Mouse (Mus musculus) kidney, postnatal 0 days (tissue): Measurements from ENCODE around the gene Dnase1l2. TPM values are rescaled to one million over a fixed set of nuclear protein-coding genes. Genes with fewer than 3 reads are reported as not detected.
"Not testable (repeated sequence)": the region's sequence is repeated elsewhere in the genome, so short reads cannot be mapped to it uniquely, and the experiment has no call there.

Experiments
- ATAC-seq: fragments of 200-750 bp; cut with Nextera tagmentation; replicated peaks from 2 replicates; pipeline ENCODE4 v1.8.0; 2017; ENCODE audit warnings: low read depth, moderate number of reproducible peaks, moderate TSS enrichment, moderate library complexity; ENCODE audit not compliant: low FRiP score
- DNase-seq: peaks from one replicate; pipeline ENCODE4 v3.0.0-alpha.2; 2016; ENCODE audit warnings: low spot score
- H3K27ac ChIP-seq: fragments of 300-500 bp; sonication (generic); 2 replicates; pipeline ENCODE4 v1.5.1; 2014; ENCODE audit warnings: mild to moderate bottlenecking
- H3K27me3 ChIP-seq: fragments of 300-500 bp; sonication (generic); 2 replicates; pipeline ENCODE4 v1.6.1; 2014; ENCODE audit warnings: low read length, mixed read lengths; ENCODE audit not compliant: insufficient read depth
- H3K36me3 ChIP-seq: fragments of 300-500 bp; sonication (generic); 2 replicates; pipeline ENCODE4 v1.6.1; 2014; ENCODE audit warnings: low read length, mixed read lengths; ENCODE audit not compliant: insufficient read depth
- H3K4me1 ChIP-seq: fragments of 300-500 bp; sonication (generic); replicated peaks from 2 replicates; pipeline ENCODE4 v1.6.1; 2014; ENCODE audit warnings: antibody characterized with exemption, low read length, mixed read lengths; ENCODE audit not compliant: insufficient read depth
- H3K4me2 ChIP-seq: fragments of 300-500 bp; sonication (generic); 2 replicates; pipeline ENCODE4 v1.6.1; 2014; ENCODE audit warnings: mild to moderate bottlenecking, low read length, moderate library complexity, mixed read lengths
- H3K4me3 ChIP-seq: fragments of 300-500 bp; sonication (generic); replicated peaks from 2 replicates; pipeline ENCODE4 v1.5.1; 2014; ENCODE audit warnings: low read depth, low read length
- H3K9ac ChIP-seq: fragments of 300-500 bp; sonication (generic); 2 replicates; pipeline ENCODE4 v1.6.1; 2014; ENCODE audit warnings: low read depth, low read length
- H3K9me3 ChIP-seq: fragments of 300-500 bp; sonication (generic); replicated peaks from 2 replicates; pipeline ENCODE4 v1.6.1; 2016; ENCODE audit warnings: low read length, inconsistent platforms, mixed read lengths
- CTCF ChIP-seq: IDR thresholded peaks from 2 replicates; pipeline ENCODE4 v1.5.1; 2016; ENCODE audit warnings: antibody characterized with exemption, low read depth, mild to moderate bottlenecking, moderate library complexity
- WGBS: fragments of 180-500 bp; shearing (Covaris S2); extraction: QIAGEN DNeasy Blood & Tissue Kit; methylation state at CpG from one replicate; pipeline ENCODE4 v1.1.7; 2014; 5-methylcytosine and 5-hydroxymethylcytosine counted together
- polyA plus RNA-seq: library from polyadenylated mRNA; unstranded; fragments of >200 nt; fragmentation: Nextera tagmentation; extraction: Ambion mirVana; gene quantifications from 2 replicates; pipeline ENCODE4 v1.2.1, GENCODE M21; 2015

The Dnase1l2 gene
- polyA plus RNA-seq, 1 experiment from 2014 or later = 3.8 TPM

- Histone ChIP-seq H3K4me2 (peak overlapping the region; percentile 80; the same call in 1 of the 2 replicates), H3K27ac (peak overlapping the region; percentile 98), H3K9me3 (no peaks in the 10 kb centered on the region), H3K36me3 (peaks cover 31% of the 10 kb centered on the region), H3K27me3 (no peaks in the 10 kb centered on the region), H3K4me3 (no peak overlapping the region), H3K4me1 (no peaks in the 10 kb centered on the region), H3K9ac (no peak overlapping the region)
- no peak for TF ChIP-seq CTCF
- 87% methylated on average over 7 of the region's 7 CpGs for WGBS
- DNase-seq = no peak
- ATAC-seq = no peak
Observed at GRCm38 (mm10) chr17:24425905-24426304, 17.0 kb downstream of the Dnase1l2 start.

DNA sequence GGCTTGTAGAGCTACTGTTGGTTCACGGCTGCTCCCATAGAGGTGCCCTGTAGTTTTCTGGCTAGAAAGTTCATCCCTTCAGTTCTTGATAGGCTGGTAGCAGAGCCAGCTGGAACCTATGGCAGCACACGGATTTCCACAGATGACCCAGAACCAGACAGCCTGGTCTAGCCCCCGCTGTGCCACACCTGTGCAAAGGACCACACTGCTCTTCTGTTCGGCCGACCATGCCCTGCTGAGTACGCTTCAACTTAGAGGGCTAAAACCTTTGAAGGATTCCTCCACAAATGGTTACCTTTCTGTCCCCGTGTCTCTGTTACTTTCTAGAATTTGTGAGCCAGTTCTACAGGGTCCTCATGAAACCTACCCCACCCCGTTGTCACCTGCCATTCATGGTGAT lies 17.6 kb downstream of the Dnase1l2 start:
- H3K9me3 ChIP-seq, H3K4me2 ChIP-seq, H3K4me1 ChIP-seq, H3K4me3 ChIP-seq, H3K27me3 ChIP-seq, H3K27ac ChIP-seq, H3K9ac ChIP-seq, DNase-seq, ATAC-seq: not testable (repeated sequence)
- WGBS = 97% methylated on average over 4 of the region's 8 CpGs
- H3K36me3 ChIP-seq = peaks cover 35% of the 10 kb centered on the region

DNA sequence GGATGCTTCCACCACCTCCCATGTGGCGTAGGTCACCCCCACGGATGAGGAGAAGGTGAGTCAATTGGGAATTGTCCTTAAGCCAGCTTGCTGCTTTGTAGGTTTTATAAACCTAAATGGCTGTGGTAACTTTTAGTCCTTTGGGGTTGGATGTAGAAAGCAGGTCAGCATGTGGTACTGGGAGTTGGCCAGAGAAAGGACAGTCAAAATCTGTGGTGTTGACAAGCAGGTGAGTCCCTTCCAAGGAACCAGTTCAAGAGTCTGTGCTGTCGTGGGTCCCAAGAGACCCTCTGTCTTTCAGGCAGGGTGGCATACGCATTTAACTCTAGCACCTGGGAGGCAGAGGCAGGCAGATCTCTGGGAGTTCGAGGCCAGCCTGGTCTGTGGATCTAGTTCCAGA lies 18.4 kb downstream of the Dnase1l2 start:
- Histone ChIP-seq H3K27me3 (no peaks in the 10 kb centered on the region), H3K4me2 (no peak overlapping the region), H3K27ac (no peak overlapping the region), H3K9ac (no peak overlapping the region), H3K9me3 (no peaks in the 10 kb centered on the region), H3K36me3 (peaks cover 41% of the 10 kb centered on the region), H3K4me1 (no peaks in the 10 kb centered on the region), H3K4me3 (no peak overlapping the region)
- ATAC-seq (no peak), DNase-seq (no peak)
- WGBS = 92% methylated on average over 5 of the region's 5 CpGs
- TF ChIP-seq CTCF = no peak

DNA sequence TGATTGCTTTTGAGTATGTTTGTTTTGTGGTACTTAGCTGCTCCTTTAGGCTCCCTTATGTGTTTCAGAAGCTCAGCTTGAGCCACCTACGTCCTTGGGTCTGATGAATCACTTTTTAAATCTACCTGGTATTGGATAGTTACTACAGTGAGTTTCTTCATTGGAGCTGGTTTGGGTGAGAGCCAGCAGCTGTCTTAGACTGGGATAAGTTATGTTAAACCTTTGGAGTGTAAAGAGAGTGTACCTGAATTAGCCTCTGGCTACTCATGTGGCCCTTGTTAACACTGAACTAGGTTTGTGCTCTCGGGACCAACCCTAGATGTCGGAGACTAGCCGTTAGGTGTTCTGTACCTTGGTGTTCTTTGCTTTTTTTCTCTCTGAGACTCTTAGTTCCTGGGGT lies 19.8 kb downstream of the Dnase1l2 start:
- Histone ChIP-seq H3K4me1 (no peaks in the 10 kb centered on the region), H3K4me3 (no peak overlapping the region), H3K9me3 (no peaks in the 10 kb centered on the region), H3K27ac (no peak overlapping the region), H3K36me3 (peaks cover 51% of the 10 kb centered on the region), H3K27me3 (no peaks in the 10 kb centered on the region), H3K9ac (no peak overlapping the region), H3K4me2 (no peak overlapping the region)
- DNase-seq = no peak
- no peak for ATAC-seq
- no peak for TF ChIP-seq CTCF
- 89% methylated on average over 4 of the region's 4 CpGs for WGBS

DNA sequence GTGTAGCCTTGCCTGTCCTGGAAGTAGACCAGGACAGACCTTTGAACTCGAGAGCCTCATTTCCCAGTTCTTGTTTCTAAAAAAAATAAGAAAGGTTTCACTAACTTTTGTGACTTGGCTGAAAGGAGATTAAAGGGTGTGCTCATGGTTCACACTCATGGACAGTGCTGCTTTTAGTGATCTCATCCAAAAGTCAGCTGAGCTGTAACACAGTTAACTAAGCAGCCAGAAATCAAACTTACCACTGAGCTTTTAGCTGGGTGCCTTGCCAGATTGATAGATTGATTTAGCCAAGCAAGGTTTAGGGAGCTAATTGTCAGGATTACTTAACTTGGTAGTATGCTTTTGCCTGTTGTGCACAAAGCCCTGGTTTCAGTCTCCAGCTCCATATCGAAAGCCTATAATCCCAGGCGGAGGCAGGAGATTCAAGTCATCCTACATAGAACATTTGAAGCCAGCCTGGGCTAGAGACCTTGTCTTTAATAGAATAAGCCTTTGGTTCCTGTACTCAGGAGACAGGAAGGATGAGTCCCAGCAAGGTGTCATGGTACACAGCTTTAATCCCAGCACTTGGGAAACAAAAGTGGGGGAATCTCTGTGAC lies 26.8 kb downstream of the Dnase1l2 start:
- peak overlapping the region; percentile 91 for H3K9ac ChIP-seq
- peak overlapping the region; percentile 87; the same call in 1 of the 2 replicates for H3K4me3 ChIP-seq
- peaks cover 25% of the 10 kb centered on the region for H3K36me3 ChIP-seq
- no peaks in the 10 kb centered on the region for H3K27me3 ChIP-seq
- peaks cover 14% of the 10 kb centered on the region; the same call in 1 of the 2 replicates for H3K4me1 ChIP-seq
- WGBS = 81% methylated on average over 3 of the region's 3 CpGs
- DNase-seq (no peak), ATAC-seq (no peak)
- H3K9me3 ChIP-seq = no peaks in the 10 kb centered on the region
- no peak for TF ChIP-seq CTCF
- no peak overlapping the region for H3K27ac ChIP-seq
- H3K4me2 ChIP-seq = peak overlapping the region; percentile 80

- peaks cover 14% of the 10 kb centered on the region; the same call in 1 of the 2 replicates for H3K4me1 ChIP-seq
- under 1% methylated on average over 21 of the region's 21 CpGs for WGBS
- H3K9me3 ChIP-seq = no peaks in the 10 kb centered on the region
- peak overlapping the region; percentile 91 for H3K9ac ChIP-seq
- H3K4me2 ChIP-seq = peak overlapping the region; percentile 80
- DNase-seq (peak; percentile 12), ATAC-seq (0 out of 2 replicates have a peak, but pooled peaks have one; percentile 1)
- peak overlapping the region; percentile 87 for H3K4me3 ChIP-seq
- H3K27ac ChIP-seq = peak overlapping the region; percentile 88
- TF ChIP-seq CTCF = no peak
- peaks cover 18% of the 10 kb centered on the region for H3K36me3 ChIP-seq
- no peaks in the 10 kb centered on the region for H3K27me3 ChIP-seq
Observed at GRCm38 (mm10) chr17:24415011-24415410, 27.9 kb downstream of the Dnase1l2 start.
